Mouse (Mus musculus): ENCODE measurements around the gene Il4i1.

- TF ChIP-seq CTCF (IDR thresholded peaks at IDR 0.05) (peak; percentile 28; the same call in 1 of the 2 replicates), EP300 (IDR thresholded peaks at IDR 0.05) (no peak)
These were observed 5.7 kb downstream of the Il4i1 start for GRCm38 (mm10) chr7:44821666-44822448.
